Mouse (Mus musculus) brain, embryonic 18.5 days (tissue): ENCODE measurements around the gene Aldh1a3.

Source experiments
- DNase-seq: peaks from one replicate; pipeline ENCODE4 v3.0.0-alpha.2; 2012; ENCODE audit warnings: low read depth, low spot score

Aldh1a3 gene

DNA sequence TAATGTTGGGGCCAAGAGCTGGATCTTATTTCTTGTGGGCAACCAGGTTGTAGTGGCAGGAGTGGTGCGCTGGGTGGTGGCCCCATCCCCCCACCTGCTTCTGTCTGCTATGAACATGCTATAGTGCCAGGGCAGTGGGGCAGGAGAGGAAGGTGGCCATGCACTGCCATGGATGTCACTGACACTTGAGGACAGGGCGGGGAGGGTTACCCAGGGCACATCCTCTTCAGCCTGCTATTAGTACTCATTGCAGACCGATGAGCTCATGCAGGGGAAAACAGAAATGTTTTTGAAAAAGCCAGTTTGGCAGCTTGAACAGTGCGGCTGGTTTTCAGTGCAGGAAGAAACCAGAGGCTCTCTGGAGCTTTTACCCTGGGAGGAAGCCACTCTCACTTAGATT, 10.5 kb downstream of the Aldh1a3 start:
- no peak for DNase-seq

DNA sequence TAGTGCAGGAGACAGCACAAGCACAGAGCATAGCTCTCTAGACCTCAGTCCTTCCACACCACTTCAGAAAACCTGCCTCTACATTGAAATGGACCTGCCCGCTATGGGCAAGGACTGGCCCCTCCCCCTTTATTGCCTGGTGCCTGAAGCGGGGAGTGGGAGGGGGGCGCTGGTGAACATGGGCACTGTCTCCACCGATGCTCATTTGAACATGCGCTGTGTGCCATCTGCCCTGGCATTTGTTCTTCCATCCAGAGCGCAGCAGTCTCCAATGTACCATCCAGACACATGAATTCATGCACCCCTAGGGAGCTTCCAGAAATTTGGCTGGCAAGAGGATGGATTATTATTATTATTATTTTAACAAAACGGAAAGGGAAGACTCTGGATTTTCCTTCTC, 14.2 kb downstream of the Aldh1a3 start:
- no peak for DNase-seq

DNA sequence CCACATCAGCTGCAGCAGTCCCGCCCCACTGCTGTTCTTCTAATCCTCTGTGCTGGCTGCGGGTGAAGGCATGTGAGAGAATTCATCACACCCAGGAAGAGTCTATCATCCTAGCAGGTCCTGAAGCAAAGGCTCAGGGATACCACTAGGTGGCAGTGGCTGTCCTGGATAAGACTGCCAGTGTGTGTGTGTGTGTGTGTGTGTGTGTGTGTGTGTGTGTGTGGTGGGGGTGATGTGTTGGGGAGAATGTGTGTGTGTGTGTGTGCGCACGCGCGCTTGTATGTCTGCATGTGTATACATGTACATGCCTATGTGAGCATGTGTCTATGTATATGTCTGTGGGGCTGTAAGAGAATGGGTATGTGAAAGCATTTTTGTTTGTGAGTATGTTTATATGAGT, 17.9 kb downstream of the Aldh1a3 start:
- DNase-seq = no peak

DNA sequence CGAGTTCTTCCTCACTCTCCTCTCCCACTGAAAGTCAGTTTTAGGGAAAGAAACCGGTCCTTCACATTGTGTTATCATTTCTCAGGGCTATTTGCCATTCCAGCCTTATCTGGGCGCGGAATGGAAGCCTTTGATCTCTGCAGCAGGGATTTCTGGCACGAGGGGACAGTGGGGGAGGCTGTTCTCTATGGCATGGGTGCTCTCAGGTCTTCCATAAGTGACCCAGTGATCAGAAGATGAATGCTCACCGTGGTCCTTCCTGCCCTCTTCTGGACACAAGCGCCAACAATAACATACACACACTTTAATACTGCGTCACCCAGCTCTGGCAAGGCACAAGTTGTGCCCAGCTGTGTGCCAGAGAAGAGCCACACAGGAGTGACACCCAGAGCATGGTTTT, 20.3 kb downstream of the Aldh1a3 start:
- no peak for DNase-seq

DNA sequence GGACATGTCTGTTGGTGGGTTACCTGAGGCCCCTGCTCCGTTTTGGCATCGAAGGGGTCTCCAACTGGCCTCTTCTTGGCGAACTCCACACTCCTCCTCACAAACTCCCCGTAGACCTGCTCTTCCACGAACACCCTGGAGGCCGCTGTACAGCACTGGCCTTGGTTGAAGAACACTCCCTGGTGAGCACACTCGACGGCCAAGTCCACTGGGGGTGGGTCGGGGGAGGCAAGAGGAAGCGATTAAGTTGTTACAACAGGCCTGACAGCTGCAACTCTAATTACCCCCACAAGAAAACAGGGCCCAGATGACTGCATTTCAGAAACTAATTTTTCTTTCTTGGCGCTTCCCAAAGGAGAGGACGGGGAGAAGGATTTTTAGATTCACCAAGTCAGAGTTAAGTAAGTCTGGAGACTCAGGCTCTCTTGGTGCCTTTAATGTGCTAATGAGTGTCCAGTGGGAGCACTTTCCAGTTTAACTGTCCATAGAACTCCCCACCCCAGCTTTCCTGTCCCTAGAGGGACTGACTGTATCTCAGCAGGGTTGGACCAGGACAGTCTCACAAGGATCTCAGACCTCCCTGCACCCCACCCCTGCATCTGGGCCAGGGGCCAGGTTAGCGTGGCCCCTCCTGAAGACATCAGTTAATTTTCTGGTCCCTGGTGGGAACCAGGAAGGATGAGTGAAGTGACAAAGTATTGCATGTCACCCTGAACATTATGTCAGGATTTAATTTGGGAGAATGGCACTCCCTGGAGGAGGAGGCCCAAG, 21.2 kb downstream of the Aldh1a3 start:
- no peak for DNase-seq

DNA sequence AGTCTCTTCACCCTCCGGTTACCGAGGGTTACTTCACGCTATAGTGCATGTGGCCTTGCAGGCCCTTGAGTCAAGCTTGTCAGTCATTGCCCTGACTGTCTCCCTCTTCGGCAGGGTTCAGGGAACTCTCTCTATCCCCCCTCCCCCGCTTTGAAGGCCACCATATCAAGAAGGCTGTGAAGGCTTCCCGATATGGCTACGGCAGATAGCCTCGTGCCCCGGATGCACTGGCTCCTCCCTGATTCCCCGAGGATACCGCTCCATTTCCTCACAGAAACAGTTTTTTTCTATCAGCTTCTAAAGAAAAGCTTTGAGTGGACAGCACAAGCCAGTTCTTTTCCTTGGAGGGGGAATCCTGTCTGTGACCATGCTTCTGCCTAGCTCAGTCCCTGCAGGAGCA, 21.8 kb downstream of the Aldh1a3 start:
- DNase-seq = no peak

DNA sequence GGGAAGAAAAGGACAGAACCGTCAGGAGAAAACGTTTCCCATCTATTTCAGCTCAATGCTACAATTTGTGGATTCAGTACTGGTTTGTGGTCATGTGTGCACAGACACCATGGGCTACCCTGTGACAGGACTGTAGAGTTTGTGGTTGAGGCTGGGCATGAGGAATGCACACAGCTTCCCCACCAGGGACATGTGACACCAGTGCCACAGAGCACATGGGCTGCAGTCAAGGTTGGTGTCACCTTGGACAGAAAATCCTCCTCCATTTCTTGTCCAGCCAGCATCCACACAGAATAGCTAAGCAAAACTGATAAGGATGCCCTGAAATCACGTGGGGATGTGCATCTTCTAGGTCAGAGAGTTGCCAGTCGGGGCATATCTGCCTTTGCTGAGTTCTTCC, 22.5 kb downstream of the Aldh1a3 start:
- DNase-seq = no peak

DNA sequence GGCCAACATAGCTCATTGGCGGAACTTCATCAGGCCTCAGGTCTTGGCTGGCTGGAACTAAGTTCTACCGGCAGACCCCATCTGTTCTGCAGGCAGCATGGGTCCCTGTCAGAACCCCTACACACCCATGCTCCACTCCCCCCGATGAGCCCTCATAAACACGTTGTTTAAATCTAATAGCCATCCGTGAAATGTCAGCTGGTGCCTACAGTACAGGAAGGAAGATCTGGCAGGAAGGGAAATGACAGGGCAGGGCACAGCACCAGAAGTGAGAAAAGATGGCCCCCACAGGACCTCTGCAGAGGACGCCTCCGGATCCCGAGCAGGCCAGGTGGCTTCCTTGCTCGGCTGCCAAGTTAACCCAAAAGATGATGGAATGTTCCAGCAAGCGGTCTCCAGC, 23.2 kb downstream of the Aldh1a3 start:
- no peak for DNase-seq

DNA sequence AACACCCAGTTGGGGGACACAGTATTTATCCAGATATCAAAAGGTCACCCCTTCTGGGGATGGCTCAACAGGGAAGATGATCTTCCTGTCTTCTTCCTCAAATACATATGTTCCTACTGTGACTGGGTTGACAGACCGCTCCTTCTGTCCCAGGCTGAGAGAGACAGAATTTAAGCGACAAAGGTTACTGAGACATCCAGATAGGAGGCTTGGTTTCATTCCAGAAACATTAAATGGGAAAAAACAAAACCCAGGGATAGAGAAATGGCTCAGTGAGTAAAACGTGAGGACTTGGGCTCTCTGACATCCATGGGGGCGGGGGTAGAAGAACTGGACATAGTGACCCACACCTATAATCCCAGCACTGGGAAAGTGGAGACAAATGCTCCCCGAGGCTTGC, 24.4 kb downstream of the Aldh1a3 start:
- no peak for DNase-seq

DNA sequence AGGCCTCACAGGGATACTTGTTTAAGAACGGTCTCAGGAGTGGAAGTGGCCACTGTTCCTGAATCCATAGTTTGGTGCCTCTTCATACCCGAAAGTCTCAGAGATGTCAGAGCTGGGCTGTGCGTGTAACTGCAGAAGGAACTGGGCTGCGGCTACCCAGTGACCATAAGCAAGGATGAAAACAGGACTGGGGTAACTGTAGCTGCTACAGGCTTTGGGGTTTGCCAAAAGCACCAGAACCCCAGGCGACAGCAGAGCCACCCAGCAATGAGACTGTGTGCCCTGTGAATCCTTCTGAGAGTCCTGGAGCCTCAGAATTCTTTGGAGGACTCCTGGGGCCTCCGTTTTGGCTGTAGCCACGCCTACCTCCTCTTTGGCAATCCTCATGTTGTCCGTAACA, 25.7 kb downstream of the Aldh1a3 start:
- no peak for DNase-seq

DNA sequence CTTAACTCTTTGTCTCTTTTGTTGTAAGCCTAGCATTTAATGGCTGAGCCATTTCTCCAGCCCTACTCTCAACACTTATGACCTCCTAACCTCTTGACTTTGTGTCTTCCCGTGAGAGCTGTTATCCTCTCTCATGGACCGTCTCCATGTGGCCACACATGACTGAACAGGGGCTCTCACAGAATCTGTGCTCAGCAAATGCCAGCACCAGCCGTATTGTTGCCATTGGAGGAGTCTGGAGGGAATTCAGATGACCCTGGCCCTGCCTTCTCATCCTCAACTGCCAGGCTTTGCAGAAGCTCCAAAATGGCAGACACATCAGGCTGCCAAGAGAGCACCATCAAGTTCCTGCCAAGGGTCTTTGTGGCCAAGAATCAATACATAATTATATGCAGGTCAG, 30.0 kb downstream of the Aldh1a3 start:
- DNase-seq = no peak

DNA sequence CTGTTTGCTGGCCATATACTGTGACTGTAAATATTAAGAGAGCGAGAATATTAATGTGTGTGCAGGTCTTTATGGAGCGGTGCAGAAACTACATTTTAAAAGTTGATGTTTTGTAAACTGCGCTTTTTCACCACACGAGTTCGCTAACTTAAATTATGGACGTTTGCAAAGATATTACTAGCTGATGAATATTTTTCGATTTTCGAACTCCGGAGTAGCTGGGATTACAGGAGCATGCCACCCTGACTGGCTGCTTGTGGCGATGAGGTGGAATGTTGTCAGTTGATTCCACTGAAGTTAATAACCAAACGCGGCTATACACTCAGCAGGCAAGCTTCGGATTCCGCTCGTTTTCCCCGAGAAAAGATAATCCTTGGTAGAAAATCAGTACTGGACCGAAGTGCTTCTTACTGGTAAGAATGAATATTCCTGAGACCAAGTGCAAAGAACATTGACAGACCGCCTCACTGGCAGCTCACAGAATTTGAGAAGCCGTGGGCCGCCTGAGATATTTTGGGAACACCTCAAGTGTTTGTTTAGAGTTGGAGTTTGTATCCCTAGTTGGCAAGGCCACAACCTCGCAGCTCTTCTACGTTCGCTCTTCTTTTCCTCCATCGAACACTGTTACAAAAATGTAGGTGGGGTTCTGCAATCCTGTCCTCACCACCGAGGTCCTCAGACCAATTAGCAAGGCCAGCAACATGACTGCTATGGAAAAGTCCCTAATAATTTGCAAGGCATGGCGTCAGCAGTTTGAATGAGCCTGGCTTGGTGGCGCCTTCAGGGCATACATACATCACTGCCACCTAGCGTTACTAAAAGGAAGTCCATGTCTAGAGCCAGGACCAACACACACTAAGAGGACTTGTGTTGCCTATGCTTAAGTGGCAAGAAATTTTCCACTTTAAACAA, 38.4 kb downstream of the Aldh1a3 start:
- peak; percentile 43 for DNase-seq

DNA sequence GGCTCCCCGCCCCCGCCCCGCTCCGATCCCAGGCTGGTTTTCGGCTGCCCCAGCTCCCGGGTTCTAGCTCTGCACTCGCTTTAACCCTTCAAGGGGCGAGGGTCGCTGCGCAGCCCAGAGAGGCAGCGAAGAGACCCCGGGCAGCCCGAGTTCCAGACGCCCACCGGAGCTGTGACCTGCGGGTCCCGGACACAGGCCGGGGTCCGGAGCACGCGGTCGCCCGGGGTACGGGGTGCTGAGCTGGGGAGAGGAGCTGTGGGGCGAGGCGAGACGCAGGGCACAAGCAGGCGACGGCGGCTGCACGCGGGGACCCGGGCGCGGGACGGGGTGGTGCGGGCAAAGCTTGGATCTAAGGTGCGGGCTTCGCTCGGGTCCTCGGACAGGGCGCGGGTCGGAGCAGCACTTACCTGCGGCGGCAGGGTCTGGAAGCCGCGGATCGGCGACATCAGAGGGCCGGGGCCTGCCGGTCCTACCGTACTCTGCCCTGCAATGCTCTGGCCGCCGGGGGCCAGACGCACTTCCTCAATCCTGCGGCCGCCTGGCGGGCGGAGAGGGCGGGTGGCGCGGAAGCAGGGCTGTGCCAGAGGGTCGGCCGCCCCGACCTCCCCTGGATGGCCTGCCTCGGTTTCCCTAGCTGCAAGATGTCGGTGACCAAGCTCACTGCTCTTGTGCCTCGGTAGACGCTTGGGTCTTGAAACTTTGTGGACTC, 39.4 kb downstream of the Aldh1a3 start, which contains the start of gene Lrrk1:
Lrrk1 (minus strand) TSS at position 538 of the 709 bp plus-strand sequence.
- DNase-seq = no peak

DNA sequence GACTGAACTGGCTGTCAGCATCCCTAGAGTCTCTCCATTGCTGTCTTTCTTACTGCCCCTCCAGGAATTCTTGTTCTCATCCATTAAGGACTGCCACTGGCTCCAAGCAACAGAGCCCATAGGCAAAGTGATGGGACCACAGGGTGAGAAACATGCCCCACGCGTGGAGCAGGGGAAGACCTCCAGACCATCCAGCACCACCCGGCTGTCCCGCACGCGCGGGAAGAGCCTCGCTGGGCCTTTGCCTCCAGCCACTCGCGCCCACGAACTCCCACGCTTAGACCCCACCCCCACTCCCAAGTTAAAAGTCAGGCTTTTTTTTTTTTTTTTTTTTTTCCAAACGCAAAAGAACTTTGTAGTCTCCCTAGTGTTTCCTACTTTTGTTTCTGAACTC, 39.9 kb downstream of the Aldh1a3 start:
- no peak for DNase-seq

DNA sequence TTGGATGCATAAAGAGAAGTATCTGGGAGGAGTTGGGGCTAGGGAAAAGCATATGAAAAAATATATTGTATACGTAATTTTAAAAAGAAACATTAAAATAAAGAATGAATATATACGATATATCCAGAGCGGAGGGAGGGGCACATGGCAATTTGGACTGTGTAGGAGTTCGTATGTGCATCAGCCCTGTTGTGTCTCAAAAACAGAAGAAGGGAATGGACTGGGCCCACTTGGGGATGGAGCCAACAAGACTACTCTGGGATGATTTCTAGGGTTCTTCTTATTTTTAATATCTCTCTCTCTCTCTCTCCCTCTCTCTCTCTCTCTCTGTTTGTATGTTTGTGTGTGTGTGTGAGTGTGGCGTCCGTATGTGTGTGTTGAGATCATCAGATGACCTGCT, 40.9 kb downstream of the Aldh1a3 start:
- no peak for DNase-seq

DNA sequence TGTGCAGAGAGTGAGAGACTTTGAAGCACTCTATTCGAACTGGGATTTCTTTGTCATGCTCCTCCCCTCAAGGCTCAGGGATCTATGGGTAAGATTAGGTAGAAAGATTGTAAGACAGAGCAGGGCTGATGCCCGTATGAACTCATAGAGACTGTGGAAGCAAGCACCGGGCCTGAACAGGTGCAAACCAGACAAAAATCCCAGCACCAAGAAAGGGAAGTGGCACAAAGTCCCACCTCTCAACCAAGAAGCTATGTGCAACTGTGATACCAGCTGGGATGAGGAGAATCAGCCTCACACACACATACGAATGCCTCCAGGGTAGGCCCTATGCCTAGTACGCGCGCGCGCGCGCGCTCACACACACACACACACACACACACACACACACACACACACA, 41.5 kb downstream of the Aldh1a3 start:
- no peak for DNase-seq

DNA sequence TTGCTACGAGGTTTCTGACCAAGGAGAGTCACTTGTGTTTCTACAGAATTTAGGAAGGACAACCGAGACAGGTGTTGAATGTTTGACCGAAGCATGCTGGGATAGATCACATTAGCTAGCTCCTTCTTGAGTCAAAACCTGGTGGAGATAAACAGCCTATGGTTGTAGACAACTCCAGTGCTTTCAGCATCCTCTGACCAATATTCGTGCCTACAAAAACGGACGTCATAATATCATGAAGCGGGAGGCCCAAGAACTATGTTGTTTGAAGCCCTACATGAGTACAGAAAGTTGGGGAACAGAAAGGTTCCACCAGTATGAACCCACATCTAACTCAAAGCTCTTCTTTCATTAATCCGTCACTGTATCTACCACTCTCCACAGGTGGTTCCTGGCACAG, 42.4 kb downstream of the Aldh1a3 start:
- DNase-seq = no peak

DNA sequence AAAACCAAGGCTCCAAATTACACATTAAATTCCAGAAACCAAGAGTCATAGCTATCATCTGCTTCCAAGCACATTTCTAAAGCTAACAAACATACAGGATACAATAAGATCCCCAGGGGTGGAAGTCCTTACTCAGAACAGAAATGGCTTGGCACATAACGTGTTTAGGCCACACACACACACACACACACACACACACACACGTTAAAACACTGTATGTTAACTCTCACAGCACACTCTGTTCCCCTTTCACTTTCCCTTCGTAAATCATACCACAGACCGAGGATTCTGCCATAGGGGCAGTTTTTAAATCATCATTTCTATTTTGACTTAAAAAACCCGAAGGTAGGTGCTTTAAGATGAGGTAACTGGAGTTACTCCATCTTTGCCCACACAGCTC, 43.1 kb downstream of the Aldh1a3 start:
- DNase-seq = no peak

DNA sequence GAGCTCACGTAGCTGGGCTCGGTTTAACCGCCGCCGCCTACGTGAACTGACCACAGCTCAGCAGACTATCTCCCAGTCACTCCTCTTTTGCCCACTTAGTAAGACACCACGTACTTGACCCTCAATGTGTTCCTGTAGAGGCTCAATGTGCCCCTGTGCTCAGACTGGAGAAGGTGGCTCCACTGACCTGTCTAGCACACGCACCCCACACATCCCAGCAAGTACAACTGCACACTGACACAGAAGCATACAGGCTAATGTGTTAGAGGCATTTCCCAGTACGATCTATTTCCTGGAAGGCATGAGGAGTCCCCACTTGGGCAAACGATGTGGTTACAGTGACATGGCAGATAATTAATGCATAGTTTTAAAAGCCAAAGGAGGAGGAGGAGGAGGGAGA, 50.8 kb downstream of the Aldh1a3 start:
- no peak for DNase-seq

DNA sequence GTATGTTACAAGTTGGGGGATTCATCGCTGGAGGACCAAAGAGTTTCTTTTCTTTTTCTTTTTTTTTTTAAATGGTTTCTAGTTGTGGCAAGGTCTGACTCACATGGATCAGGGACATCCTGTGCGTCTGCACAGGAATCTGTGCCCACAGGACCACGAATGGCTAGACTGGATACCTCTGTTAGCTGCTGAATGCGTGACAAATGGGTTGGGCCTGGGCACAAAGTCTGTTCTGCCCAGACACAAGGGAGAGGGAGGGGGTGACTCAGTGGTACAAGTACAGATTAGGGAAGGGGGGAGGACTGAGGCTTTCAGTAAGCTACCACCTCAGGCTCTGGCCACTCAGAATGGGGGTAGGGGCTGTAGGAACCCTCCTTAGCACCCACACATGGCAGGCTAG, 51.6 kb downstream of the Aldh1a3 start:
- DNase-seq = no peak

DNA sequence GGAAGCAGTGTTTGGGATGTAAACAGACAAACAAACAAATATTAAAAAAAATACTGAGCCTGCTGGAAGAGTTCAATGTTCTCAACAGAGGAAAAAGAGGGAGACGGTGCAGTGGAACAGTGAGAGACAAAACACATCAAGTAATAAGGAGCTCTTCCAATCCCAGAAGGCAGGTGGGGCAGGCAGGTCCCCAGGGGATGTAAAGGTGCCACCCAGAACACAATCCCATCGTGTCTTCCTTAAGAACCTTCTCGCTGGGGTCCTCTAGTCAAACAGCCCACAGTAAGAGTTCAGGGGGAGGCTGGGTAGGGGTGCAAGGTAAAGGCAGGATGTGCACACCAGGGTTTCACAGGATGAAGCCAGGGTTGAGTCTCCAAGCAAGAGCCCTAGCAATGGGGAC, 53.9 kb downstream of the Aldh1a3 start:
- DNase-seq = no peak

DNA sequence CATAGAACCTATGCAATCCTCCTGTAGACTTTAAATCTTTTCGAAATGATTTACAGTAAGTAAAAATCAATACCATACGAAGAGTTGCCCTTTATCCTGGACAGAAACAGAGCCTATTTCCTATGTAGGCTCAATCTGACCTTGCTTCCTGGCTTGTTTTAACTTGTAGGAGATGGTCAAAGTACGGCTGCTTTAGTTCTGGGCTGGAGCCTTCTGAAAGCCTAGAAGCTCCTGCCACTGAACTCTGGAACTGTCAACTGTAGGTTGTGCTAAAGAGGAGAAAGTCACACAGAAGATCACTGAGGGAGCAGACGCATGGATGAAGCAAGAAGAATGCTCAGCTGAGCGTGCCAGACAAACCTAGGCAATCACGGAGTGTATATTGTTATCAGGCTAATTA, 56.3 kb downstream of the Aldh1a3 start:
- DNase-seq = no peak
